Mouse (Mus musculus): Measurements from ENCODE around the gene Gdi2.
A peak's percentile ranks its signal among the peaks of the same experiment; 100 is the strongest.
"Not testable (repeated sequence)": the region's sequence is repeated elsewhere in the genome, so short reads cannot be mapped to it uniquely, and the experiment has no call there.

Gdi2 gene

GRCm38 (mm10) chr13:3537594-3538222, at the start of gene Gdi2:
Gdi2 (plus strand) TSS chr13:3538063.
- DNase-seq (ENCODE audit: low spot score in 2 of 2): peak; percentile 87 to 90

- no peak for DNase-seq (ENCODE audit: low spot score in 2 of 2)
Measured at GRCm38 (mm10) chr13:3495526-3495925, 42.3 kb upstream of the Gdi2 start.

- DNase-seq (ENCODE audit: low spot score in 2 of 2): not testable (repeated sequence)
Measured at GRCm38 (mm10) chr13:3501014-3501413, 36.8 kb upstream of the Gdi2 start.

- not testable (repeated sequence) for DNase-seq (ENCODE audit: low spot score in 2 of 2)
Measured at GRCm38 (mm10) chr13:3515351-3515750, 22.5 kb upstream of the Gdi2 start.

GRCm38 (mm10) chr13:3519357-3519756, 18.5 kb upstream of the Gdi2 start:
- DNase-seq (ENCODE audit: low spot score in 2 of 2): not testable (repeated sequence)

- DNase-seq (ENCODE audit: low spot score in 2 of 2): not testable (repeated sequence)
Measured at GRCm38 (mm10) chr13:3519994-3520393, 17.9 kb upstream of the Gdi2 start.

- no peak for DNase-seq (ENCODE audit: low spot score in 2 of 2)
Measured at GRCm38 (mm10) chr13:3523459-3523858, 14.4 kb upstream of the Gdi2 start.

- no peak for DNase-seq (ENCODE audit: low spot score in 2 of 2)
Measured at GRCm38 (mm10) chr13:3523946-3524345, 13.9 kb upstream of the Gdi2 start.

- DNase-seq (ENCODE audit: low spot score in 2 of 2): no peak
Measured at GRCm38 (mm10) chr13:3525611-3526051, 12.2 kb upstream of the Gdi2 start.

- DNase-seq (ENCODE audit: low spot score in 2 of 2): no peak
Measured at GRCm38 (mm10) chr13:3526328-3526727, 11.5 kb upstream of the Gdi2 start.

GRCm38 (mm10) chr13:3530451-3530850, 7.4 kb upstream of the Gdi2 start:
- DNase-seq (ENCODE audit: low spot score in 2 of 2): no peak

GRCm38 (mm10) chr13:3531176-3531575, 6.7 kb upstream of the Gdi2 start:
- not testable (repeated sequence) for DNase-seq (ENCODE audit: low spot score in 2 of 2)

- DNase-seq (ENCODE audit: low spot score in 2 of 2): no peak
Measured at GRCm38 (mm10) chr13:3531692-3532320, 6.1 kb upstream of the Gdi2 start.

GRCm38 (mm10) chr13:3532451-3532850, 5.4 kb upstream of the Gdi2 start:
- DNase-seq (ENCODE audit: low spot score in 2 of 2): no peak

- no peak for DNase-seq (ENCODE audit: low spot score in 2 of 2)
Measured at GRCm38 (mm10) chr13:3534146-3534545, 3.7 kb upstream of the Gdi2 start.

- peak; percentile 65 to 73 for DNase-seq (ENCODE audit: low spot score in 2 of 2)
Measured at GRCm38 (mm10) chr13:3538223-3538968, 533 bp downstream of the Gdi2 start.

- DNase-seq (ENCODE audit: low spot score in 2 of 2): no peak
Measured at GRCm38 (mm10) chr13:3538969-3539562, 1.2 kb downstream of the Gdi2 start.

GRCm38 (mm10) chr13:3540166-3540565, 2.3 kb downstream of the Gdi2 start:
- no peak for DNase-seq (ENCODE audit: low spot score in 2 of 2)

GRCm38 (mm10) chr13:3541159-3541782, 3.4 kb downstream of the Gdi2 start:
- no peak for DNase-seq (ENCODE audit: low spot score in 2 of 2)

- no peak for DNase-seq (ENCODE audit: low spot score in 2 of 2)
Measured at GRCm38 (mm10) chr13:3544077-3544874, 6.4 kb downstream of the Gdi2 start.

GRCm38 (mm10) chr13:3544925-3545324, 7.1 kb downstream of the Gdi2 start:
- no peak for DNase-seq (ENCODE audit: low spot score in 2 of 2)
